Mouse (Mus musculus) erythroblast, adult 5-6 weeks (primary cell): Measurements from ENCODE around the gene Akr1b8. TPM values are rescaled to one million over a fixed set of nuclear protein-coding genes. Genes with fewer than 3 reads are reported as not detected.
"Not testable (repeated sequence)": the region's sequence is repeated elsewhere in the genome, so short reads cannot be mapped to it uniquely, and the experiment has no call there.

Experiments used
- ATAC-seq: replicated peaks from 2 replicates; pipeline ENCODE4 v1.8.0; 2016; ENCODE audit warnings: moderate number of reproducible peaks, mild to moderate bottlenecking, moderate TSS enrichment, inconsistent platforms; ENCODE audit not compliant: poor library complexity, low FRiP score, severe bottlenecking
- total RNA-seq, 2 experiments: library from RNA; stranded (forward) in 1 of 2; stranded (reverse) in 1 of 2; fragments of 150-400 nt in 1 of 2; fragments of 200-764, 138-1000 nt in 1 of 2; gene quantifications; 2 replicates each; pipeline versions ENCODE4 v1.2.3 to v1.2.4; 2015 to 2017; ENCODE audit warnings: low replicate concordance in 2 of 2

Gene Akr1b8
- total RNA-seq, 2 experiments from 2014 or later = not detected

- ATAC-seq = no peak
Observed at GRCm38 (mm10) chr6:34395897-34396296, 42.0 kb downstream of the Akr1b8 start.

GRCm38 (mm10) chr6:34398431-34398830 lies 44.5 kb downstream of the Akr1b8 start:
- no peak for ATAC-seq

GRCm38 (mm10) chr6:34399606-34400220 lies 45.8 kb downstream of the Akr1b8 start:
- no peak for ATAC-seq

- ATAC-seq = no peak
Observed at GRCm38 (mm10) chr6:34400696-34401095, 46.8 kb downstream of the Akr1b8 start.

GRCm38 (mm10) chr6:34406746-34407145 lies 52.8 kb downstream of the Akr1b8 start:
- no peak for ATAC-seq

GRCm38 (mm10) chr6:34407403-34407802 lies 53.5 kb downstream of the Akr1b8 start:
- ATAC-seq = no peak

- ATAC-seq = no peak
Observed at GRCm38 (mm10) chr6:34412023-34412422, 58.1 kb downstream of the Akr1b8 start, which contains the start of gene Akr1b7. Akr1b7 (plus strand) TSS chr6:34412334.

GRCm38 (mm10) chr6:34412688-34413087 lies 58.8 kb downstream of the Akr1b8 start:
- ATAC-seq = no peak

- not testable (repeated sequence) for ATAC-seq
Observed at GRCm38 (mm10) chr6:34413386-34413785, 59.5 kb downstream of the Akr1b8 start.

GRCm38 (mm10) chr6:34416521-34416920 lies 62.6 kb downstream of the Akr1b8 start:
- no peak for ATAC-seq

Other genes with a start within 250 kb of the Akr1b8 start
- 5.8 and 10.7 TPM in 2 replicates for gene Slc35b4, start 177.0 kb upstream of the Akr1b8 start, total RNA-seq (2015; ENCODE audit: low replicate concordance)
- 9.2 and 9.5 TPM in 2 replicates for gene Slc35b4, start 177.0 kb upstream of the Akr1b8 start, total RNA-seq (2017; ENCODE audit: low replicate concordance)
- 18.6 and 72.8 TPM in 2 replicates for gene Akr1b3, start 36.6 kb upstream of the Akr1b8 start, total RNA-seq (2015; ENCODE audit: low replicate concordance)
- 18.1 and 27.4 TPM in 2 replicates for gene Akr1b3, start 36.6 kb upstream of the Akr1b8 start, total RNA-seq (2017; ENCODE audit: low replicate concordance)
- gene Akr1b10, start 30.1 kb downstream of the Akr1b8 start, total RNA-seq (2015; ENCODE audit: low replicate concordance) = 8.2 and 10.2 TPM in 2 replicates
- gene Akr1b10, start 30.1 kb downstream of the Akr1b8 start, total RNA-seq (2017; ENCODE audit: low replicate concordance) = 3.5 and 7.1 TPM in 2 replicates
- gene Akr1b7, start 58.2 kb downstream of the Akr1b8 start, total RNA-seq (2015; ENCODE audit: low replicate concordance) = 1.3 TPM in 1 of 2 replicates, not detected in the other
- not detected in 2 replicates for gene Akr1b7, start 58.2 kb downstream of the Akr1b8 start, total RNA-seq (2017; ENCODE audit: low replicate concordance)
- 601 and 720 TPM in 2 replicates for gene Bpgm, start 122.1 kb downstream of the Akr1b8 start, total RNA-seq (2015; ENCODE audit: low replicate concordance)
- 1,621 and 2,086 TPM in 2 replicates for gene Bpgm, start 122.1 kb downstream of the Akr1b8 start, total RNA-seq (2017; ENCODE audit: low replicate concordance)
- gene Cald1, start 244.4 kb downstream of the Akr1b8 start, total RNA-seq (2015; ENCODE audit: low replicate concordance) = 1.2 TPM in 1 of 2 replicates, not detected in the other
- 0.26 TPM in 1 of 2 replicates, not detected in the other for gene Cald1, start 244.4 kb downstream of the Akr1b8 start, total RNA-seq (2017; ENCODE audit: low replicate concordance)